Mouse (Mus musculus) kidney, embryonic 14.5 days (tissue): Measurements from ENCODE around the gene Fam24a. TPM values are rescaled to one million over a fixed set of nuclear protein-coding genes. Genes with fewer than 3 reads are reported as not detected.
A peak's percentile ranks its signal among the peaks of the same experiment; 100 is the strongest.

Experiments
- ATAC-seq: fragments of 200-750 bp; cut with Nextera tagmentation; 2 replicates; pipeline ENCODE4 v1.8.0; 2017; ENCODE audit warnings: moderate number of reproducible peaks, mild to moderate bottlenecking, moderate TSS enrichment, moderate library complexity; ENCODE audit not compliant: low FRiP score, low TSS enrichment
- H3K27ac ChIP-seq: fragments of 300-500 bp; sonication (generic); 2 replicates; pipeline ENCODE4 v1.5.1; 2014; ENCODE audit warnings: low read depth, mild to moderate bottlenecking, low read length, moderate library complexity, mixed read lengths
- H3K27me3 ChIP-seq: fragments of 300-500 bp; sonication (generic); 2 replicates; pipeline ENCODE4 v1.6.1; 2014; ENCODE audit warnings: mild to moderate bottlenecking, low read length; ENCODE audit not compliant: control insufficient read depth, insufficient read depth
- H3K36me3 ChIP-seq: fragments of 300-500 bp; sonication (generic); 2 replicates; pipeline ENCODE4 v1.6.1; 2014; ENCODE audit warnings: low read length, mixed read lengths; ENCODE audit not compliant: control insufficient read depth, insufficient read depth
- H3K4me1 ChIP-seq: fragments of 300-500 bp; sonication (generic); 2 replicates; pipeline ENCODE4 v1.6.1; 2014; ENCODE audit warnings: low read length, mixed read lengths; ENCODE audit not compliant: control insufficient read depth, insufficient read depth
- H3K4me2 ChIP-seq: fragments of 300-500 bp; sonication (generic); replicated peaks from 2 replicates; pipeline ENCODE4 v1.6.1; 2014; ENCODE audit warnings: low read depth, mild to moderate bottlenecking, low read length
- H3K4me3 ChIP-seq: fragments of 300-500 bp; sonication (generic); 2 replicates; pipeline ENCODE4 v1.5.1; 2014; ENCODE audit warnings: mild to moderate bottlenecking, low read length
- H3K9ac ChIP-seq: fragments of 300-500 bp; sonication (generic); 2 replicates; pipeline ENCODE4 v1.6.1; 2014; ENCODE audit warnings: low read depth, mild to moderate bottlenecking, low read length, moderate library complexity
- H3K9me3 ChIP-seq: fragments of 300-500 bp; sonication (generic); 2 replicates; pipeline ENCODE4 v1.6.1; 2016; ENCODE audit warnings: low read length; ENCODE audit not compliant: control insufficient read depth
- WGBS: fragments of 180-500 bp; shearing (Covaris S2); extraction: QIAGEN DNeasy Blood & Tissue Kit; methylation state at CpG from one replicate; pipeline ENCODE4 v1.1.7; 2014; 5-methylcytosine and 5-hydroxymethylcytosine counted together
- polyA plus RNA-seq: library from polyadenylated mRNA; unstranded; fragments of >200 nt; fragmentation: Nextera tagmentation; extraction: Ambion mirVana; gene quantifications from 2 replicates; pipeline ENCODE4 v1.2.1, GENCODE M21; 2014

The Fam24a gene
- polyA plus RNA-seq, 1 experiment from 2014 or later = not detected

DNA sequence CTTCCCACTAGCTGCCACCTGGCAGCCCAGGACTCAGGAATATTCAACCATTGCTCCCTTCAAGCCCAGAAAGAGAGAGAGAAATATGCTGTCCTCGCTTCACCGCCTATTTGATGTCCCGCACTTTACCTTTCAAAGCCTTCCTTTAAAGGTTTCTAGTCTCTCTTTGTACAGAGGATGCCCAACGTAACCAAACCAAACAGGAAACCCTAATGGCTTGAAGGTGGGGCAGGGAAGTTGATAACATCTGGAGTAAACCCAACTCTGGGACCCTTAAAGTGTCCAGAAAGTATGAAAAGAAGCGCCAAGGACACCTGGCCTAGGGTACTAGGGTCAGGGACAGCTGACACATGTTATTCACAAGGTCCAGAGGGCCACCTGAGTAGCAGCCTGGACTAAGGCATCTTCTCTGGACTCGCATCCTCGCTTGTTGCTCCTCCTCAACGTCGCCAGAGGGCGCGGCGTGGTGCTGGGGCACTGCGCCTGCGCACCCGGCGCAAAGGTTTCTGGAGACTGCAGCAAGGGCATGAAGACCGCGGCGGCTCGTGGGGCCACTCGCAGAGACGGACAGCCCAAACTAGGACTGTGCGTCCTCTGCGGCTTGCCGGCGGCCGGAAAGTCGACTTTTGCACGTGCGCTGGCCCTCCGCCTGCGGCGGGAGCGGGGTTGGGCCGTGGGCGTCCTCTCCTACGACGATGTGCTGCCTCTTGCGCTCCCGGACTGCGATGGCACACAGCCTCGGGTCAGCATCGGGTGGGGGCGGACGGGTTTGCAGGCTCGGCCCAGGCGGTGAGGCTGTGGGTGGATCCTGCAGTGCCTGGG lies 37.2 kb downstream of the Fam24a start, which contains the start of gene Pstk:
Gene Pstk (plus strand): TSS at position 494 of the 822 bp plus-strand sequence.
- Histone ChIP-seq H3K4me2 (peak within 1 kb of the TSS; percentile 55), H3K27ac (peak within 1 kb of the TSS; percentile 96), H3K9me3 (no peaks in the 10 kb centered on the region), H3K9ac (peak within 1 kb of the TSS; percentile 93), H3K4me3 (peak within 1 kb of the TSS; percentile 60), H3K36me3 (peaks cover 4% of the 10 kb centered on the region; the same call in 1 of the 2 replicates), H3K4me1 (0 out of 2 replicates have a peak, but pooled peaks cover 6% of the 10 kb centered on the region), H3K27me3 (no peaks in the 10 kb centered on the region)
- ATAC-seq = peak; percentile 97
- WGBS = 6% methylated on average over 46 of the region's 47 CpGs

DNA sequence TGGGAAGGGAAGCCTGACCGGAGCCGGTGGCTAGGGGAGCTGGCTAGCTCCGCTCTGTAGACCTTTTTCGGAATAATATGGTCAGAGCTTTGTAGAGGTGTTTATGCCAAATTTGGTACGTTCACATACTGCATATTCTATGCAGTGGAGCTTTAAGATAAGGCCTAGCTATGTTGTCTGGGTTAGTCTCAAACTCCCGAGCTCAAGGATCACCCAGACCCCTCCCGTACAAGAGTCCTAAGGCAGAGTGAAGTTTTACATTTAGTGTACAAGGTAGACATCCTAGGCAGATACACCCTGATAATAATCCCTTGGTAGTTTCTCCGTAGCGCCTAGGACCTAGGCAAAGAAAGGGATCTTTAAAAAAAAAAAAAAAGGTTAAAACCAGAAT lies 37.8 kb downstream of the Fam24a start:
- ATAC-seq = 0 out of 2 replicates have a peak, but pooled peaks have one; percentile 2
- Histone ChIP-seq H3K9ac (peak overlapping the region; percentile 93), H3K4me3 (peak overlapping the region; percentile 60), H3K4me1 (0 out of 2 replicates have a peak, but pooled peaks cover 6% of the 10 kb centered on the region), H3K9me3 (no peaks in the 10 kb centered on the region), H3K36me3 (peaks cover 4% of the 10 kb centered on the region; the same call in 1 of the 2 replicates), H3K4me2 (peak overlapping the region; percentile 55), H3K27me3 (no peaks in the 10 kb centered on the region), H3K27ac (peak overlapping the region; percentile 96)
- 9% methylated on average over 9 of the region's 9 CpGs for WGBS

DNA sequence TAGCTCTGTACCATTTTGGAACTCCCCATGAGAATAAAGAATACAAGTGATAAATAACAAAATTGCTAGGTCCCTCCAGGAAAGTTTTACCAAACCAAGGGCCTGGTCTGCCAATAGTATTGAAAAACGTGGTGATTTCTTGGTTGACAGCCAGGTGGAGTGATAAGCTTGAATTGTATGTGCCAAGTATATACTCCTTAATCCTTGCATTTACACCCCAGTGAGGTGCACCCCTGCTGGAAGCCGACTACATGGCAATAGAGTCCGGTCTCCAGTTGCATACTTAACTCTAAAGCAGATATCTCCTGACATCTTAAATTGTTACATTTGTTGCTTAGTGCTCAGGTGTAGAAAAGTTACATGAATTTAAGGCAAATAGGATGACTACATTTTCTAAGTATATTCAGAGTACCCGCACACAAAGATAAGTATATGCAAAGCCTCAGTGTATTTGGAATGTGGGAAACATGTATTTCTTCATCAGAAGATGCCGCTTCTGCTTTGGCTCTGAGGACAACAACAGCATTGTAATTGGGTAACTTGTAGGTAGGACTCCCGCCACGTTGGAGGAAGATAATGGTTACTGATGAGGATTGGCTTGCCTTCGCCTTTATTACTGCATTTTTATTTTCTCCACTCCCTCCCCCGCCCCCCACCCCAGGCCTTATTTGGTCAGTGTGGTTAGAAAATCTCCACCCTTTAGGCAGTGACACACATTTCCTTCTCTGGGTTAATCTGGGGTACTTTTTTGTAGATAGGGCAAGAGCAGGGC lies 38.4 kb downstream of the Fam24a start:
- H3K4me3 ChIP-seq = peak overlapping the region; percentile 60
- no peak overlapping the region for H3K27ac ChIP-seq
- H3K9ac ChIP-seq = peak overlapping the region; percentile 93; the same call in 1 of the 2 replicates
- H3K4me2 ChIP-seq = peak overlapping the region; percentile 55
- H3K36me3 ChIP-seq = peaks cover 4% of the 10 kb centered on the region; the same call in 1 of the 2 replicates
- WGBS = 71% methylated on average over 9 of the region's 9 CpGs
- H3K9me3 ChIP-seq = no peaks in the 10 kb centered on the region
- ATAC-seq = no peak
- H3K27me3 ChIP-seq = no peaks in the 10 kb centered on the region
- H3K4me1 ChIP-seq = 0 out of 2 replicates have a peak, but pooled peaks cover 6% of the 10 kb centered on the region

Other genes with a start within 250 kb of the Fam24a start
- not detected in 2 replicates for gene 4933402N03Rik, start 187.6 kb upstream of the Fam24a start, polyA plus RNA-seq
- gene 5430419D17Rik, start 159.5 kb upstream of the Fam24a start, polyA plus RNA-seq = not detected in 2 replicates
- gene Cuzd1, start 11.6 kb upstream of the Fam24a start, polyA plus RNA-seq = not detected in 2 replicates
- gene Fam24b, start 4.3 kb upstream of the Fam24a start, polyA plus RNA-seq = not detected in 2 replicates
- gene 2310057M21Rik, start 28.9 kb downstream of the Fam24a start, polyA plus RNA-seq = 18.5 and 21.3 TPM in 2 replicates
- 65.1 and 76.9 TPM in 2 replicates for gene Pstk, start 37.3 kb downstream of the Fam24a start, polyA plus RNA-seq
- gene Ikzf5, start 76.7 kb downstream of the Fam24a start, polyA plus RNA-seq = 14.8 and 23.4 TPM in 2 replicates
- 60.3 and 93.0 TPM in 2 replicates for gene Acadsb, start 76.7 kb downstream of the Fam24a start, polyA plus RNA-seq
- not detected in 2 replicates for gene Hmx3, start 209.0 kb downstream of the Fam24a start, polyA plus RNA-seq
- not detected in 2 replicates for gene Hmx2, start 214.9 kb downstream of the Fam24a start, polyA plus RNA-seq
- 241 and 263 TPM in 2 replicates for gene Bub3, start 226.4 kb downstream of the Fam24a start, polyA plus RNA-seq